Mouse (Mus musculus) limb, embryonic 11.5 days (tissue): ENCODE measurements around the gene Slc7a5. TPM values are rescaled to one million over a fixed set of nuclear protein-coding genes. Genes with fewer than 3 reads are reported as not detected.

ENCODE experiments used
- ATAC-seq: fragments of 200-750 bp; cut with Nextera tagmentation; 2 replicates; pipeline ENCODE4 v1.8.0; 2017; ENCODE audit warnings: low read depth; ENCODE audit not compliant: insufficient number of reproducible peaks, low FRiP score, low TSS enrichment
- DNase-seq: peaks from one replicate; pipeline ENCODE4 v3.0.0-alpha.2; 2015; ENCODE audit warnings: low spot score
- H3K27ac ChIP-seq: fragments of 300-500 bp; sonication (generic); replicated peaks from 2 replicates; pipeline ENCODE4 v1.5.1; 2014; ENCODE audit warnings: low read depth, mild to moderate bottlenecking, low read length
- H3K27me3 ChIP-seq: fragments of 300-500 bp; sonication (generic); 2 replicates; pipeline ENCODE4 v1.6.1; 2014; ENCODE audit warnings: mild to moderate bottlenecking, low read length, mixed read lengths; ENCODE audit not compliant: control insufficient read depth, insufficient read depth
- H3K36me3 ChIP-seq: fragments of 300-500 bp; sonication (generic); 2 replicates; pipeline ENCODE4 v1.6.1; 2014; ENCODE audit warnings: mild to moderate bottlenecking, low read length, moderate library complexity, mixed read lengths; ENCODE audit not compliant: control insufficient read depth, insufficient read depth
- H3K4me1 ChIP-seq: fragments of 300-500 bp; sonication (generic); 2 replicates; pipeline ENCODE4 v1.6.1; 2014; ENCODE audit warnings: low read length, mixed read lengths; ENCODE audit not compliant: control insufficient read depth, insufficient read depth
- H3K4me2 ChIP-seq: fragments of 300-500 bp; sonication (generic); 2 replicates; pipeline ENCODE4 v1.6.1; 2014; ENCODE audit warnings: low read depth, mild to moderate bottlenecking, moderate library complexity; ENCODE audit not compliant: severe bottlenecking
- H3K4me3 ChIP-seq: fragments of 300-500 bp; sonication (generic); 2 replicates; pipeline ENCODE4 v1.5.1; 2014; ENCODE audit warnings: low read depth, low read length
- H3K9ac ChIP-seq: fragments of 300-500 bp; sonication (generic); 2 replicates; pipeline ENCODE4 v1.6.1; 2014; ENCODE audit warnings: mild to moderate bottlenecking, low read length
- H3K9me3 ChIP-seq: fragments of 300-500 bp; sonication (generic); 2 replicates; pipeline ENCODE4 v1.6.1; 2016; ENCODE audit warnings: low read length; ENCODE audit not compliant: control insufficient read depth
- WGBS: fragments of 180-500 bp; shearing (Covaris S2); extraction: QIAGEN DNeasy Blood & Tissue Kit; methylation state at CpG from one replicate; pipeline ENCODE4 v1.1.7; 2014; 5-methylcytosine and 5-hydroxymethylcytosine counted together
- polyA plus RNA-seq: library from polyadenylated mRNA; unstranded; fragments of >200 nt; fragmentation: Nextera tagmentation; extraction: Ambion mirVana; gene quantifications from 2 replicates; pipeline ENCODE4 v1.2.1, GENCODE M21; 2014

Slc7a5 gene
- polyA plus RNA-seq, 1 experiment from 2014 or later: 15.2 TPM

- no peak for ATAC-seq
Measured at GRCm38 (mm10) chr8:121892875-121893274, 14.6 kb downstream of the Slc7a5 start.

DNA sequence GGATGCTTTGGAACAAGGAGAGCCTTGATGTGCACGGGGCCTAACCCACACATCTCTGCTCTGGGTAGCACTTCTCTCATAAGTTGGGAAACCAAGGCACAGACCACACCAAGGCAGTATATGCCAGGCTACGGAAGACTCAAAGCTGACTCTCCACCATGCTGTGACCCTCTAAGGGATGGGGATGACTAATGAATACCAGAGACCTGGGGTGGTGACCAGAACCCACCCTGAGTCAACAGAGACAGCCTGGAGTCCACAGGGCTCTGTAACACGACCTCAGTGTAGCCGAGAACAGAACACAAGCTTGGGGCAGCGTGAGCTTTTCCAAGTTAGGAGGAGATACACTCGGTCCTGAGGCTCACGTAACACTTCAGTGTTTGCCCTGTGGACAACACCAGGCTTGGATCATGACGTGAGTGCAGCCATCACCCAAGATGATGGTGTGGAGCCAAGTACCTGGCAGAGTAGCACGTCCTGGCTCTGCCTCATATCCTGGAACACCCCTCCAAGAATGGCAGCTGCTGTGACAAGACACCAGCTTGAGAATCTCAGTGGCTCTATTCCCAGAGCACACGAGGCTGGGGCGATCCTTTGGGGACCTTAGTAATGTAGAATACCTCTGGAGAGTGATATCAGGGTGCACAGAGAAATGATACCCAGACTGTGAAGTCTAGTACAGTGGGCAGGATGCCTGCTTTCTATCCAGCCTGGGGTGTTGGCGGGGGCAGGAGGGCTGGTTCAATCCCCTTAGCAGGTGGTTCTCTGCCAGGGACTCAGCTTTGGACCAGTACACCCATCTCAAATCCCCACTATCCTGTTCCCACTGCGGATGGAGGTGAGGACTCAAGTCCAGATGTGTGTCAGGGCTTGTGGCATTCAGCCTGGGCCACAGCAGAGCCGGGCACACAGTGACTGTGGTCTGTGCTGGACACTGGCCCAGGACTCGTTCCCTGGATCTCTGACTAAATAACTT is 17.4 kb downstream of the Slc7a5 start:
- Histone ChIP-seq H3K27ac (no peak overlapping the region), H3K4me2 (no peak overlapping the region), H3K4me3 (no peak overlapping the region), H3K27me3 (no peaks in the 10 kb centered on the region), H3K4me1 (no peaks in the 10 kb centered on the region), H3K36me3 (peaks cover 3% of the 10 kb centered on the region; the same call in 1 of the 2 replicates), H3K9me3 (no peaks in the 10 kb centered on the region), H3K9ac (no peak overlapping the region)
- 82% methylated on average over 15 of the region's 15 CpGs for whole genome bisulfite sequencing
- no peak for DNase-seq
- no peak for ATAC-seq

More at GRCm38 (mm10) chr8:121892875-121893274, 14.6 kb downstream of the Slc7a5 start:
- WGBS: 88% methylated on average over 5 of the region's 5 CpGs
- Histone ChIP-seq H3K9me3 (no peaks in the 10 kb centered on the region), H3K36me3 (no peaks in the 10 kb centered on the region; the same call in 1 of the 2 replicates), H3K27ac (no peak overlapping the region), H3K4me1 (peaks cover 11% of the 10 kb centered on the region), H3K27me3 (no peaks in the 10 kb centered on the region), H3K4me3 (no peak overlapping the region), H3K4me2 (no peak overlapping the region), H3K9ac (no peak overlapping the region)
- no peak for DNase-seq

DNA sequence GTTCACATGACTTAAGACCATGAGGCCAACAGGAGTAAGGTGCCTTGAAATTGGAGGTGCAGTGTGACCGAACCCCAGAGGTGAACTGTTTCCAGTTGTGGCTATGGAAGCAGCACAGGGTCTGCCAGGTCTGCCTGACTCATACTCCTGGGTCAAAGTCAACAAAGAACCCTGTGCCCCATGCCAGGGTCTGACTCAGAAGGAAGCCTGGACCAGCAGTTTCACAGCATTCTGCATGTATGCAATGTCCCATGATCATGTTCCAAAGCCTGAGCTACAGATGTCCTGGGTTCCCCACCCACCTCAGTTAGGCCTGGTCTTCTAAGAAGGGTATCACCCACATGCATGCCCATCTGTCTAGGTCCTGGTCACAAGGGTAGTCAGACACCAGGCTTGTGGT is 18.2 kb downstream of the Slc7a5 start:
- H3K4me3 ChIP-seq: no peak overlapping the region
- DNase-seq (no peak), ATAC-seq (no peak)
- no peaks in the 10 kb centered on the region for H3K4me1 ChIP-seq
- no peak overlapping the region for H3K9ac ChIP-seq
- H3K36me3 ChIP-seq: peaks cover 6% of the 10 kb centered on the region; the same call in 1 of the 2 replicates
- H3K27me3 ChIP-seq: no peaks in the 10 kb centered on the region
- no peak overlapping the region for H3K27ac ChIP-seq
- H3K9me3 ChIP-seq: no peaks in the 10 kb centered on the region
- 93% methylated on average over 1 of the region's 1 CpGs for WGBS
- H3K4me2 ChIP-seq: no peak overlapping the region

- ATAC-seq (no peak), DNase-seq (no peak)
- Histone ChIP-seq H3K4me2 (no peak overlapping the region), H3K27ac (no peak overlapping the region), H3K9me3 (no peaks in the 10 kb centered on the region), H3K36me3 (peaks cover 13% of the 10 kb centered on the region), H3K27me3 (no peaks in the 10 kb centered on the region), H3K4me3 (no peak overlapping the region), H3K4me1 (no peaks in the 10 kb centered on the region), H3K9ac (no peak overlapping the region)
- 61% methylated on average over 1 of the region's 1 CpGs for WGBS
Measured at GRCm38 (mm10) chr8:121887547-121887946, 19.9 kb downstream of the Slc7a5 start.

DNA sequence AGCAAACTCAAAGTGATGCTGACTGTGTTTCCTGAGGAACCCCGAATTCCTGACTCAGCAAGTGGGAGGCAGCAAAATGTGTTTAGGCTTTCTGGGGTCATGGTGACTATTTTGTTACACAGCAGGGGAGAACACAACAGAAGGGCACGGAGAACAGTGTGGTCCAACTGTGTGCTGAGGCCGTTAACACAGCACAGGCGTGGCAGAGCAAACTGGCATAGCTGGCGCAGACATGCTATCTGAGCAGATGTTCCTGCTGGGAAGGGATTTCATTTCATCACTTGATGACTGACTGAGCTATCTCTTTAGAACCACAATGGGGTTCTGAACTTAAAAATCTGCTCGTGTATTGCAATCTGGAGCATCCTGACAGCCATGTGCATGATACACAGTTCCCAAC is 22.1 kb downstream of the Slc7a5 start:
- no peaks in the 10 kb centered on the region for H3K4me1 ChIP-seq
- no peak overlapping the region for H3K27ac ChIP-seq
- H3K9ac ChIP-seq: no peak overlapping the region
- no peak overlapping the region for H3K4me2 ChIP-seq
- whole genome bisulfite sequencing: 89% methylated on average over 6 of the region's 6 CpGs
- no peak for ATAC-seq
- no peak overlapping the region for H3K4me3 ChIP-seq
- H3K27me3 ChIP-seq: no peaks in the 10 kb centered on the region
- peaks cover 13% of the 10 kb centered on the region for H3K36me3 ChIP-seq
- DNase-seq: no peak
- no peaks in the 10 kb centered on the region for H3K9me3 ChIP-seq

- H3K27ac ChIP-seq: no peak overlapping the region
- H3K4me2 ChIP-seq: no peak overlapping the region
- H3K27me3 ChIP-seq: no peaks in the 10 kb centered on the region
- 93% methylated on average over 9 of the region's 9 CpGs for WGBS
- ATAC-seq (no peak), DNase-seq (no peak)
- no peak overlapping the region for H3K9ac ChIP-seq
- H3K36me3 ChIP-seq: peaks cover 13% of the 10 kb centered on the region
- H3K9me3 ChIP-seq: no peaks in the 10 kb centered on the region
- H3K4me3 ChIP-seq: no peak overlapping the region
- no peaks in the 10 kb centered on the region for H3K4me1 ChIP-seq
Measured at GRCm38 (mm10) chr8:121885001-121885400, 22.5 kb downstream of the Slc7a5 start.

- Histone ChIP-seq H3K36me3 (peaks cover 13% of the 10 kb centered on the region), H3K27me3 (no peaks in the 10 kb centered on the region), H3K4me3 (no peak overlapping the region), H3K9me3 (no peaks in the 10 kb centered on the region), H3K4me1 (no peaks in the 10 kb centered on the region), H3K4me2 (no peak overlapping the region), H3K27ac (no peak overlapping the region), H3K9ac (no peak overlapping the region)
- DNase-seq (no peak), ATAC-seq (no peak)
- 87% methylated on average over 3 of the region's 3 CpGs for WGBS
Measured at GRCm38 (mm10) chr8:121884181-121884580, 23.3 kb downstream of the Slc7a5 start.

GRCm38 (mm10) chr8:121881921-121882320 is 25.6 kb downstream of the Slc7a5 start:
- ATAC-seq (no peak), DNase-seq (no peak)
- H3K36me3 ChIP-seq: peaks cover 13% of the 10 kb centered on the region

More at GRCm38 (mm10) chr8:121881921-121882320, 25.6 kb downstream of the Slc7a5 start:
- 85% methylated on average over 5 of the region's 5 CpGs for WGBS
- Histone ChIP-seq H3K4me1 (no peaks in the 10 kb centered on the region), H3K27ac (no peak overlapping the region), H3K4me2 (no peak overlapping the region), H3K4me3 (no peak overlapping the region), H3K9me3 (no peaks in the 10 kb centered on the region), H3K9ac (no peak overlapping the region), H3K27me3 (no peaks in the 10 kb centered on the region)
